Mouse (Mus musculus): ENCODE measurements at regions not wholly inside any gene's neighbourhood (a gene's known extent, or its start where the extent isn't known, plus 50 kb on each side); places are given as distances from the start of the nearest gene placed in this dataset.
A peak's percentile ranks its signal among the peaks of the same experiment; 100 is the strongest.

DNA sequence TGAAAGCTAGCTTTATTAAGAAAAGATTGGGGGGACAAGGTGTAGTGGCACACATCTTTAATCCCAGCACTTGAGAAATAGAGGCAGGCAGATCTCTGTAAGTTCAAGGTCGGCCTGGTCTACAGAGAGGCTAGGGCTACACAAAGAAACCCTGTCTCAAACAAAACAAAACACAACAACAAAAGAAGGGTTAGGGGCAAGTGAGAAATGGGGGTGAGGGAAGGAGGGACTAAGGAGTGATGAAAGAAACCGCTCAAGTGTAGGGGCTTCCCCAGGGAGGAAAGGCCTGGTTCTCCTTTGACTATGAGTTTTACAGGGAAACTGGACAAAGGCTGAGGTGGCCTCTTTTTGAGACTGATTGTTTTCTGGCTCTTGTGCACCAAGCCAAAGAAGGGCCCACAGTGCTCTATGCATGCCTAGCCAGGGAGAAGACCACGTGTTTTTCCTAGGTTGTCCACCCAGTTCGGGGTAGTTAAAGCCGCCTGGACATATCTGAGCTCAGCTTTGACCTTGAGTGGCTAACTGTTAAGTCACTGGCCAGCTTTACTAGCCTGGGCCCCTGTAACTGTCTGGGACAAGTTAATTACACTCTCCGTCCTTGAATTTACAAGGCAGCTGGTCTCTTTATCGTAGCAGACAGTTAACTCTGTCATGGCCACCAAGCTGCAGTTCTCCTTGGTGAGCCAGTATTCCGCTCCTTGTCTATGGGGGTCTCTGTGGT is 90.2 kb upstream of the Armc2 start:
- peaks cover 12% of the 10 kb centered on the region for H3K9me3 ChIP-seq
- H3K36me3 ChIP-seq: no peaks in the 10 kb centered on the region
- H3K4me1 ChIP-seq (replicated peaks): peaks cover 24% of the 10 kb centered on the region
- H3K4me3 ChIP-seq: no peak overlapping the region
- H3K27ac ChIP-seq: 0 out of 2 replicates have a peak overlapping the region, but pooled peaks have one; percentile 0
- no peak for DNase-seq (ENCODE audit: low spot score)
- peaks cover 8% of the 10 kb centered on the region for H3K27me3 ChIP-seq (ENCODE audit: insufficient read depth, poor library complexity, severe bottlenecking)
- WGBS: 55% methylated on average over 8 of the region's 8 CpGs

DNA sequence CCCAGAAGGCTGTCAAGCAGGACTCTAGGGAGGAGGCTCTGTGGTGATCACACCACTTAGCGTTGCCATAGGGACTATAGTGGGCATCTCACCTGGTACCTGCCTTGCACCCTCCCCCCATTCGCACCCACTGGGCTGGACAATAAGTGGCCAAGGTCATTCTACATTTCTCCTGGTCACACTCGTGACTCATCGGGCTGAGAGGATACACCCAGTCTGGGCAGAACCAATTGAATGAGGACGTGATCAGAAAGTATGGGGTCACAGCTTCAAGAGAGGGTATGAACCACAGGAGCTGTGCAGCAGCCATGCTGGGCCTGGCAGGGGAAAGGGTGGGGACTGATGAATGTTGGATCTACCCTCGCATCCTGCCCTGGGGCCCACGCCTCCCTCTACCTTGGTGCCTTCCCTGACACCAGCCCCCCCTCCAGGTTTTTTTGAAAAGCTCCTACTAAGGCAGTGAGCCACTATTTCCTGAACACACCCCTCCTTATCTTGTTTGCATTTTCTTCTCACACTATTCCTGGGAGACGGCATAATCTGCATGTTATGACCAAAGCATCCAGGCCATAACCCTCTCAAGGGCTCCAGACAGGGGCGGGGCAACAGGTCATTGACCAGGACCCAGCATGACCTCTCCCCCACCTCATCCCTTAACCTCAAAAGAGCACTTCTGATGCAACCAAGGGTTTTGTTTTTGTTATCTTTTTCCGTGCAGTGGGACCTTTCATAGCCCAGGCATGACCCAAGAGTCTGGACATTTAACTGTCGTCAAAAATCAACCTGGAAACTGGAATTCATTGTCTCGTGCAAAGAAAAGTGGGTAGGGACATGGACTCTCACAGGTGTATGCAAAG is 89.4 kb upstream of the Armc2 start:
- WGBS: 77% methylated on average over 12 of the region's 12 CpGs
- DNase-seq (ENCODE audit: low spot score): no peak
- H3K4me3 ChIP-seq: no peak overlapping the region
- H3K4me1 ChIP-seq (replicated peaks): peaks cover 24% of the 10 kb centered on the region
- peaks cover 8% of the 10 kb centered on the region for H3K27me3 ChIP-seq (ENCODE audit: insufficient read depth, poor library complexity, severe bottlenecking)
- no peak overlapping the region for H3K27ac ChIP-seq
- H3K36me3 ChIP-seq: no peaks in the 10 kb centered on the region
- peaks cover 9% of the 10 kb centered on the region for H3K9me3 ChIP-seq

DNA sequence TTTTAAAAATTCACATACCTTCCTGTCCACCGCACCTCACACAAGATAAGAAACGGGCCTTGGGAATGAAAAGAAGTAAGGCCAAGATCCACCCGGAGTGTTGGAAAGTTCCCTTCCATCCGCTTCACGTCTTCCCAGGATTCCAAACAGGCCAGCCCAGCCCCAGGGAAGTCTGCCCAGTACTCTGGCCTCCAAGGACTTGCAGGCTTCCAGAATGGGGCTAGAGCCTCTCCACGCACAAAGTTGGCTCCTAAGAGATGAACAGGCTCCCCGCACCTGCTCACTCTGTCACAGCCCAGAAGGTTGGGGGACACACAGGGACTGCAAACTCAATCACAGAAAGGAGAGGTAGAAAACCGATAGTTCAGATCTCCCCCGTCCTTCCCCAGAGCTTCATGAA is 88.4 kb upstream of the Armc2 start:
- Histone ChIP-seq H3K4me1 (replicated peaks) (peaks cover 24% of the 10 kb centered on the region), H3K27me3 (ENCODE audit: insufficient read depth, poor library complexity, severe bottlenecking) (peaks cover 8% of the 10 kb centered on the region), H3K36me3 (no peaks in the 10 kb centered on the region), H3K27ac (no peak overlapping the region), H3K9me3 (peaks cover 9% of the 10 kb centered on the region), H3K4me3 (no peak overlapping the region)
- DNase-seq (ENCODE audit: low spot score): no peak
- 90% methylated on average over 9 of the region's 9 CpGs for WGBS

DNA sequence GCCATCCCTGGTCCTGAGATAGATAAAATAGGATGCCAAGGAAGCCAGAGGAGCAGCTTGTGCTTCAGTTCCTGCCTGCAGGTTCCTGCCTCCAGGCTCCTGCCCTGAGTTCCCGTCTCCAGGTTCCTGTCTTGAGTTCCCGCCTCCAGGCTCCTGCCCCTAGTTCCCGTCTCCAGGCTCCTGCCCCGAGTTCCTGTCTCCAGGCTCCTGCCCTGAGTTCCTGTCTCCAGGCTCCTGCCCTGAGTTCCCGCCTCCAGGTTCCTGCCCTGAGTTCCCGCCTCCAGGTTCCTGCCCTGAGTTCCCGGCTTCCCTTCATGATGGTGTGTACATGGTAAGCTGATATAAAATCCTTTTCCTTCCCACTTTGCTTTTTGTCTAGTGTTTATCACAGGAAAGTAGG is 86.8 kb upstream of the Armc2 start:
- Histone ChIP-seq H3K36me3 (no peaks in the 10 kb centered on the region), H3K4me3 (no peak overlapping the region), H3K9me3 (peaks cover 9% of the 10 kb centered on the region), H3K27me3 (ENCODE audit: insufficient read depth, poor library complexity, severe bottlenecking) (peaks cover 8% of the 10 kb centered on the region), H3K27ac (no peak overlapping the region), H3K4me1 (replicated peaks) (peaks cover 21% of the 10 kb centered on the region)
- no peak for DNase-seq (ENCODE audit: low spot score)
- 89% methylated on average over 7 of the region's 7 CpGs for WGBS

DNA sequence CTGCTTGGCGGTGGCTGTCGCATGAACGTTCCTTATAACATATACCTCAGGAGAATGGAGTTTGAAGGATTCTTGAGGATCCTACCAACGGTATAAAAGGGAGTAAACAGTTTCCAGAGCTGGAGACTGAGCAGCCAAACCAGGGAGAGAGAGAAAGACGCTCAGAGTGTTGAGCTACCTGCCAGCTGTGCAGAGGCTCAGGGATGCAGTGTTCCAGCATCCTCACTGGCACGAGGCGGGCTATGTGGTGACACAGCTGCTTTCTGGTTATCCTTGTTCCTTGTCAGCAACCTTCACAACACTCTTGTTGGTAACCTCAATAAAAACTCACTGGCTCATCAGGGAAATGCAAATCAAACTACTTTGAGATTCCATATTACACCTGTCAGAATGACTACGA is 84.1 kb upstream of the Armc2 start:
- no peak overlapping the region for H3K27ac ChIP-seq
- no peak for DNase-seq (ENCODE audit: low spot score)
- peaks cover 2% of the 10 kb centered on the region; the same call in 1 of the 2 replicates for H3K4me1 ChIP-seq (replicated peaks)
- 88% methylated on average over 8 of the region's 8 CpGs for WGBS
- no peak overlapping the region for H3K4me3 ChIP-seq
- peaks cover 9% of the 10 kb centered on the region for H3K9me3 ChIP-seq
- peaks cover 3% of the 10 kb centered on the region; the same call in 1 of the 2 replicates for H3K27me3 ChIP-seq (ENCODE audit: insufficient read depth, poor library complexity, severe bottlenecking)
- H3K36me3 ChIP-seq: no peaks in the 10 kb centered on the region

DNA sequence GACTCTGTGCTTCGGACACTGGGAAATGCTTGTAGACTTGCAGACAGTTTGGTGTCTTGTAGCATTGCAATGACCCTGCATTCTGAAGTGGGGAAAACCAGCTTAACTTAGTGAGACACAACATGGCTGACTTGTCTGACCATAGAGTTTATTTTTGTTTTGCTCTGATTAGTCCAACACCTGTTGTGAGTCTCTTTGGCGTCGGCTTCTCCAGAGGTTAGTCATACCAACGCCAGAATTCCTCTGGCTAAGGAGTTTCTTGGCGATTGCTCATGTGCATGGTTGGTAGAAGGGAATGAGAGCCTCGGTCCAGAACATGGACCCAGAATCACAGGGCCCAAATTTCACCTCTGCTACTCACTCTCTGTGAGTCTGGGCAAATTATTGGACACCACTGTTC is 82.9 kb upstream of the Armc2 start:
- peaks cover 9% of the 10 kb centered on the region for H3K9me3 ChIP-seq
- no peaks in the 10 kb centered on the region; the same call in 1 of the 2 replicates for H3K27me3 ChIP-seq (ENCODE audit: insufficient read depth, poor library complexity, severe bottlenecking)
- no peak for DNase-seq (ENCODE audit: low spot score)
- H3K27ac ChIP-seq: no peak overlapping the region
- WGBS: 87% methylated on average over 6 of the region's 6 CpGs
- H3K4me3 ChIP-seq: no peak overlapping the region
- no peaks in the 10 kb centered on the region for H3K36me3 ChIP-seq
- peaks cover 2% of the 10 kb centered on the region; the same call in 1 of the 2 replicates for H3K4me1 ChIP-seq (replicated peaks)

DNA sequence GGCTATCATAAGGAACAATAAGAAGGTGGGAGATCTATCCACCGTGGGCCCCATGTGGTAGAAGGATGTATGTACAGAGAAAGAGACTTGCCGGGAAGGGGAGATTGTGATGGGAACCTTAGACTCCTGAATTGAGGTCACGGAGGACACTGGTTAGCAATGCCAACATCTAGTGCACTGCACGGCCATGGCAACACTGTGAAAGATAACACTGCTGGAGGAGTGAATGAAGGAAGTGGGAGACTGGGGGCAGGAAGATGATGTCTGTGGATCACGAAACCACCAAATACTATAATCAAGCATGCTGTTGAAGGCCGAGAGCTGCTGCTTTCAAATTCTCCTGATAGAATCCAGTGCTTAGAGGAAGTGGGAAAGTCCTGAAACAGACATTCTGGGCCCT is 78.7 kb upstream of the Armc2 start:
- H3K4me1 ChIP-seq (replicated peaks): peaks cover 7% of the 10 kb centered on the region; the same call in 1 of the 2 replicates
- H3K4me3 ChIP-seq: no peak overlapping the region
- no peak overlapping the region for H3K27ac ChIP-seq
- no peak for DNase-seq (ENCODE audit: low spot score)
- no peaks in the 10 kb centered on the region for H3K9me3 ChIP-seq
- no peaks in the 10 kb centered on the region; the same call in 1 of the 2 replicates for H3K27me3 ChIP-seq (ENCODE audit: insufficient read depth, poor library complexity, severe bottlenecking)
- H3K36me3 ChIP-seq: no peaks in the 10 kb centered on the region
- WGBS: 90% methylated on average over 6 of the region's 6 CpGs

DNA sequence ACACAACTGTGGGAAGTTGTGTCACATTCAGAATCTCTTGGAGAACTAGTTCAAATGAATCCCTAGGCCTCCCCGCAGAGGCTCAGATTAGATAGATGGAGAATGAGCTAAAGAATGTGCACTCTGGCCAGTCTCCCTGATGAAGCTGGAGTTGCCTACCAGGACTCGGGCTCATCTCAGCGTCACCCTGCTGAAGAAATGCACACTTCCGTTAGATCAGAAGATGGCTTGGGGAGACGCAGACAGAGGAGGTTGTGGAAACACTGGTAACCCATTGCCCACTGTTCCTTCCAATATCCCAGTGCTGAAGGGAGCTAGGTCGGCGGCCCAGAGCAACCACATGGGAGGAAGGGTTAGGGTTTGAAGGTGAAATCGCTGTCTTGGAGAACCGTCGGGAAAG is 77.7 kb upstream of the Armc2 start:
- Histone ChIP-seq H3K27me3 (ENCODE audit: insufficient read depth, poor library complexity, severe bottlenecking) (no peaks in the 10 kb centered on the region; the same call in 1 of the 2 replicates), H3K9me3 (no peaks in the 10 kb centered on the region), H3K4me1 (replicated peaks) (peaks cover 11% of the 10 kb centered on the region; the same call in 1 of the 2 replicates), H3K36me3 (no peaks in the 10 kb centered on the region), H3K4me3 (no peak overlapping the region), H3K27ac (no peak overlapping the region)
- 93% methylated on average over 10 of the region's 10 CpGs for WGBS
- no peak for DNase-seq (ENCODE audit: low spot score)

DNA sequence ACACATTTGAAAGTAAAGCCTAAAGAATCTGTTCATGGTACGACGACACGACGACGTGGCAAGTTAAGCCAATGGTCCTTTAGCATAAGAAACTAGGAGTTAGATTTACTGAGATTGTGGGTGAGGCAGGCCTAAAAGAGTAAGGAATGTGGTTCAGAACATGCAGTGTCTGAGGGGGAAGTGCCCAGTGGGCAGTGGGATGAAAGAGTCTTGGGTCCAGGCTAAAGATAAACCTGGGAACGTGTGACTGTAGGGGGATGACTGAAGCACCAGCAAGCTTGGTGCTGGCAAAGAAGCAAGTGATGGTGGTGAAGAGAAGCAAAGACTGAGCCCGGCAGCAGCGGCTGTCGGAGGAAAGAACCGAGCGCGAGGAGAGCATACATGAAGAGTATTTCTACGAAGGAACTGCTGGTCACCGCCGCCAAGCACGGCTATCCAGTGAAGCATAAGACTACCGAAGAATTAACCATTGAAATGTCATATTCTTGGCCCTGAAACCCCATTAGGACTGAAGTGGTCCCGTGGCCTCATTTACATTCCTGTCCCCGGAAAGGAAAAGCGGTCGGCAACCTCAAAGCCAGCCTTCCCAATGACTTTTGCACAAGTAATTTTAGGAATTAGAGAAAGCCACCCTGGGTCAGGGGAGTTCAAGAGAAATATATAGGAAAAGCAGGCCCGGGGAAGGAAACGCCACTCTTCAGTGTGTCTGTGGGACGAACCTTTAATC is 76.2 kb upstream of the Armc2 start:
- no peaks in the 10 kb centered on the region for H3K9me3 ChIP-seq
- H3K36me3 ChIP-seq: no peaks in the 10 kb centered on the region
- 84% methylated on average over 24 of the region's 24 CpGs for WGBS
- no peak for DNase-seq (ENCODE audit: low spot score)
- H3K27ac ChIP-seq: no peak overlapping the region
- no peak overlapping the region for H3K4me3 ChIP-seq
- peaks cover 19% of the 10 kb centered on the region for H3K4me1 ChIP-seq (replicated peaks)
- no peaks in the 10 kb centered on the region; the same call in 1 of the 2 replicates for H3K27me3 ChIP-seq (ENCODE audit: insufficient read depth, poor library complexity, severe bottlenecking)

DNA sequence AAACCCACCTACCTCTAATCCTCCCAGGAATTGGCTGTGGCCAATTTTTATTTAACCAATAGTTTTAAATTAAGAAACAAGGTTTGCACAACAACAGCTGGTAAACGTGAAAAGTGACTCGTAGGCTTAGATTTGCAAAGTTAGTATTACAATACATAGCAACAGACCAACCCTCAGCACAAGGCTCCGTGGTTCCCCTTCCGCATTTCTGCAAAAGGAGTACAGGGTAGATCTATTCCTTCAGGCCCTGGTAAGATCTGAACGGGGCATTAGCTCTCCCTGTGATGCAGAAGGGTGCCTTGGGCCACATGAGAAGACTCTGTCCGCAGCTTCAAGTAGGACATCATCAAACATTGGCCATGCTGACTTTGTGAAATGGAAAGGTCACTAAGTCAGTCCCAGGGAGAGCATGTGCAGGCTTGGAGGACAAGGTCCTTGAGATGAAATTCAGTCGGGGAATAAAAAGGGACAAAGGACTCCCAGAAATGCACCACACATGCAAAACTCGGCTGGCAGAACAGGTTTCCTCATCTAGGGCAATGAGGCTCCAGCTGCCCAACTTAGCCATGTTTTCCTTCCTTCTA is 75.0 kb upstream of the Armc2 start:
- no peak overlapping the region for H3K27ac ChIP-seq
- H3K27me3 ChIP-seq (ENCODE audit: insufficient read depth, poor library complexity, severe bottlenecking): peaks cover 6% of the 10 kb centered on the region; the same call in 1 of the 2 replicates
- H3K4me1 ChIP-seq (replicated peaks): peaks cover 27% of the 10 kb centered on the region
- no peaks in the 10 kb centered on the region for H3K36me3 ChIP-seq
- no peaks in the 10 kb centered on the region for H3K9me3 ChIP-seq
- H3K4me3 ChIP-seq: no peak overlapping the region
- DNase-seq (ENCODE audit: low spot score): no peak
- WGBS: 88% methylated on average over 8 of the region's 8 CpGs

DNA sequence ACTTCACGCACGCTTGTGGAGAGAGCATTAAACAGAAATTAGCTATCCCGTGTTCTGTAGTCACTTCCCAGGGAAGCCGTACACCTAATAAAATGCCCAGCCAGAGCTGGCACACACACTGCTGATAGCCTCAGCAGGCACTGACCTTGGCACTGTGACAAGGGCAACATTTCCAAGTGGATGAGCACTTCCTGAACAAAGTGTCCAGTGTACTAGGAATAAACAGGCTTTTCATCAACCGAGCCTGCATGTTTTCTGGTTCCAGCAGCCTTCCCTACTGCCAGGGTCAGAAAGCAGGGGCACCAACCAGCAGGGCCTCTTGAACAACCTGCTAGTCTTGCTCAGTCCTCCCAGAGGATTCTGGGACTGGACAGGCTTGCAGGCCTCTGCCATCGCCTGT is 74.3 kb upstream of the Armc2 start:
- Histone ChIP-seq H3K4me3 (no peak overlapping the region), H3K27ac (no peak overlapping the region), H3K4me1 (replicated peaks) (peaks cover 27% of the 10 kb centered on the region), H3K27me3 (ENCODE audit: insufficient read depth, poor library complexity, severe bottlenecking) (0 out of 2 replicates have a peak, but pooled peaks cover 6% of the 10 kb centered on the region), H3K9me3 (no peaks in the 10 kb centered on the region), H3K36me3 (no peaks in the 10 kb centered on the region)
- DNase-seq (ENCODE audit: low spot score): no peak
- WGBS: 77% methylated on average over 6 of the region's 6 CpGs

DNA sequence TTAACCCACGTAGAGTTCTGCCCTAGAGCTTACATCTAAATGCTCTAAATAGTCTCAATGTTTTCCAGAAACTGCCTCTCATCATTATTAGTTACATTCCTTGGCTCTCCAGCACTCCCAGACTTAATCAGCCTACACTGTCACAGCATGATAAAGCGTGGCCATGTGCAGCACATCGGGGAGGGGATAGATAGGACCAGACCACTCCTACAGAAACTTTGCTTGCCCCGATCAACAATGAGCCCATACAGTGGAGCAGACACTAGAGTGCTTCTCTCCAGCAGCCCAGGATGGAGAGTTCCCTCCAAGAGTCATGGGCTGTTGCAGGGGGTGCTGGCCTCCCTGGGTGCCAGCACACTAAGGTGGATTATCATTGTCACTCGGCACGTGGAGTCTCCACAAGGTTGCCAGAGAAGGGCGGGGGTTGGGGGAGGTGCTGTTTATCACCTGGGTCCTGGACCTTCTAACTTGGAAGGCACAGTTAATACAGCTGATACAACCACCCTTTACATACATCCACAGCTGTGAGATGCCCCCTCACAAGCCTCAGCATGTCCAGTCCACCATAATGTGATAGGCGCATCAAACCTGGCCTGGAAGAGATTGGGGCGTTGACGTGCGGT is 73.4 kb upstream of the Armc2 start:
- Histone ChIP-seq H3K27me3 (ENCODE audit: insufficient read depth, poor library complexity, severe bottlenecking) (0 out of 2 replicates have a peak, but pooled peaks cover 6% of the 10 kb centered on the region), H3K36me3 (no peaks in the 10 kb centered on the region), H3K9me3 (no peaks in the 10 kb centered on the region), H3K4me1 (replicated peaks) (peaks cover 27% of the 10 kb centered on the region), H3K27ac (no peak overlapping the region), H3K4me3 (no peak overlapping the region)
- no peak for DNase-seq (ENCODE audit: low spot score)
- 80% methylated on average over 11 of the region's 11 CpGs for WGBS
